10 mouse cellular contexts compared by ENCODE assay signal in the genomic region with DNA sequence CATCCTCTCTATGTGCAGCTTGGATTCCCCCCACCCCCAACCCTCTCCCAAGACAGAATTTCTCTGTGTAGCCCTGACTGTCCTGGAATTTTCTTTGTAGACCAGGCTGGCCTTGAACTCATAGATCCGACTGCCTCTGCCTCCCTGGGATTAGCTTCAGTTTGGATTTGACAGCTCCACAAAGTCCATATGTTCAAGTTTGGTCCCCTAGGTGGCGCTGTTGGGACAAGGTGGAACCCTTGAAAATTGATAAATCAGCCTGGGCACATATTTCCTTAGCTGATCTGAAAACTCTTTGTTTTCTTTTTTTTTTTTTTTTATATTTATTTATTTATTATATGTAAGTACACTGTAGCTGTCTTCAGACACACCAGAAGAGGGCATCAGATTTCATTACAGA. TPM values are rescaled to one million over a fixed set of nuclear protein-coding genes. Genes with fewer than 3 reads are reported as not detected.
DNase-seq lines count a peak whose midpoint lies in the region; ATAC-seq and TF ChIP-seq lines count a peak whose summit lies in the region.
"Had no signal": no experiment of that assay in that cellular context is flagged by ENCODE, and none has a peak within 500 bp of the region (broad histone marks: within the 10 kb centered on the region; RNA-seq: fewer than 3 reads in every experiment).

No protein-coding gene starts in this region.

- no peaks in the 10 kb centered on the region for H3K4me1 ChIP-seq in cerebellum, adult 2 months (ENCODE audit: control insufficient read depth, insufficient read depth, low read length)
- H3K4me1 ChIP-seq in liver, adult 2 months (ENCODE audit: control insufficient read depth, insufficient read depth, low read length) = no peaks in the 10 kb centered on the region
- H3K4me1 ChIP-seq in liver, embryonic 12.5 days = no peaks in the 10 kb centered on the region
- no peaks in the 10 kb centered on the region for H3K4me1 ChIP-seq in embryonic facial prominence, embryonic 11.5 days (ENCODE audit: control insufficient read depth, insufficient read depth, low read length)
- H3K4me1 ChIP-seq in liver, embryonic 14.5 days (replicated peaks; ENCODE audit: control insufficient read depth in 2 of 2, insufficient read depth in 2 of 2, low read length in 1 of 2) = no peaks in the 10 kb centered on the region
- H3K4me1 ChIP-seq: heart, embryonic 13.5 days had no signal

- TF ChIP-seq EP300 in liver, embryonic 14.5 days (IDR thresholded peaks at IDR 0.05; ENCODE audit: low read depth) = no peak

- no peak overlapping the region for H3K27ac ChIP-seq in cerebellum, adult 2 months (ENCODE audit: insufficient read depth, low read length)
- no peak overlapping the region for H3K27ac ChIP-seq in liver, adult 2 months (replicated peaks; ENCODE audit: insufficient read depth, low read depth, low read length)
- no peak overlapping the region for H3K27ac ChIP-seq in liver, embryonic 12.5 days
- H3K27ac ChIP-seq in embryonic facial prominence, embryonic 11.5 days (replicated peaks; ENCODE audit: low read depth, low read length) = no peak overlapping the region
- H3K27ac ChIP-seq in liver, embryonic 14.5 days = no peak overlapping the region
- H3K27ac ChIP-seq: heart, embryonic 13.5 days; macrophage had no signal

- H3K4me3 ChIP-seq in cerebellum, adult 2 months (replicated peaks; ENCODE audit: insufficient read depth, low read depth, low read length) = no peak overlapping the region
- H3K4me3 ChIP-seq in liver, adult 2 months (ENCODE audit: insufficient read depth, low read depth, low read length) = no peak overlapping the region
- H3K4me3 ChIP-seq in liver, embryonic 12.5 days = no peak overlapping the region
- H3K4me3 ChIP-seq in embryonic facial prominence, embryonic 11.5 days (ENCODE audit: low read depth, low read length) = no peak overlapping the region
- no peak overlapping the region for H3K4me3 ChIP-seq in liver, embryonic 14.5 days (ENCODE audit: insufficient read depth in 1 of 2, low read depth in 2 of 2, low read length in 2 of 2)
- H3K4me3 ChIP-seq: heart, embryonic 13.5 days had no signal

- no peaks in the 10 kb centered on the region for H3K27me3 ChIP-seq in cerebellum, adult 2 months (ENCODE audit: control insufficient read depth, insufficient read depth, low read length)
- no peaks in the 10 kb centered on the region for H3K27me3 ChIP-seq in liver, adult 2 months (ENCODE audit: control insufficient read depth, insufficient read depth, low read length)
- H3K27me3 ChIP-seq in liver, embryonic 12.5 days (replicated peaks) = peaks cover 3% of the 10 kb centered on the region; the same call in 1 of the 2 replicates
- H3K27me3 ChIP-seq in embryonic facial prominence, embryonic 11.5 days (ENCODE audit: control insufficient read depth, insufficient read depth, low read length) = no peaks in the 10 kb centered on the region
- no peaks in the 10 kb centered on the region for H3K27me3 ChIP-seq in liver, embryonic 14.5 days (ENCODE audit: control insufficient read depth, insufficient read depth, low read length)
- H3K27me3 ChIP-seq: heart, embryonic 13.5 days had no signal

- WGBS in cerebellum, adult 2 months = 26% methylated on average over 2 of the region's 2 CpGs
- 42% methylated on average over 2 of the region's 2 CpGs for WGBS in liver, adult 2 months
- WGBS in liver, embryonic 12.5 days (ENCODE audit: insufficient replicate concordance) = 18% methylated on average over 2 of the region's 2 CpGs
- 34% methylated on average over 2 of the region's 2 CpGs for WGBS in embryonic facial prominence, embryonic 11.5 days
- WGBS in liver, embryonic 14.5 days (ENCODE audit: insufficient replicate concordance) = 17% methylated on average over 2 of the region's 2 CpGs

- H3K4me2 ChIP-seq in liver, embryonic 12.5 days = no peak overlapping the region
- H3K4me2 ChIP-seq in embryonic facial prominence, embryonic 11.5 days (ENCODE audit: low read depth, low read length) = no peak overlapping the region
- no peak overlapping the region for H3K4me2 ChIP-seq in liver, embryonic 14.5 days (ENCODE audit: low read depth)
- H3K4me2 ChIP-seq: heart, embryonic 13.5 days had no signal

- H3K9ac ChIP-seq in liver, adult 2 months (ENCODE audit: low read depth, low read length) = no peak overlapping the region
- H3K9ac ChIP-seq in liver, embryonic 12.5 days = no peak overlapping the region
- H3K9ac ChIP-seq in embryonic facial prominence, embryonic 11.5 days (replicated peaks; ENCODE audit: low read length) = no peak overlapping the region
- no peak overlapping the region for H3K9ac ChIP-seq in liver, embryonic 14.5 days (replicated peaks)
- H3K9ac ChIP-seq: heart, embryonic 13.5 days had no signal

- TF ChIP-seq POLR2A in cerebellum, adult 2 months (IDR thresholded peaks at IDR 0.05; ENCODE audit: borderline replicate concordance, insufficient read depth, low read length) = no peak
- TF ChIP-seq POLR2A in liver, adult 2 months (IDR thresholded peaks at IDR 0.05; ENCODE audit: extremely low read depth, insufficient read depth, low read length) = no peak

- no peaks in the 10 kb centered on the region for H3K9me3 ChIP-seq in liver, embryonic 12.5 days (replicated peaks)
- no peaks in the 10 kb centered on the region for H3K9me3 ChIP-seq in embryonic facial prominence, embryonic 11.5 days (replicated peaks; ENCODE audit: control insufficient read depth, low read length)
- no peaks in the 10 kb centered on the region for H3K9me3 ChIP-seq in liver, embryonic 14.5 days (ENCODE audit: control insufficient read depth, low read length)
- H3K9me3 ChIP-seq: heart, embryonic 13.5 days had no signal

- peak; percentile 34; the same call in 1 of the 2 replicates for TF ChIP-seq CTCF in cerebellum, adult 2 months (IDR thresholded peaks at IDR 0.05; ENCODE audit: borderline replicate concordance, insufficient read depth, low read depth, low read length)
- TF ChIP-seq CTCF in liver, adult 2 months (IDR thresholded peaks at IDR 0.05; ENCODE audit: low read depth, low read length) = peak; percentile 26; the same call in 1 of the 2 replicates
- TF ChIP-seq CTCF in liver, embryonic 14.5 days (IDR thresholded peaks at IDR 0.05; ENCODE audit: low read depth) = peak; percentile 80

- H3K79me2 ChIP-seq in liver, adult 2 months (ENCODE audit: control insufficient read depth, insufficient read depth, low read length) = no peaks in the 10 kb centered on the region

- peak in 1 of 2 experiments; percentile 46 for DNase-seq in cerebellum, adult 2 months
- DNase-seq in cerebellum, adult 9-11 months = no peak
- peak; percentile 43 for DNase-seq in liver, adult 2 months (ENCODE audit: extremely low read depth, low read depth, low spot score)
- DNase-seq in ZHBTc4 (ENCODE audit: low read depth, low spot score) = peak; percentile 79
- DNase-seq in embryonic facial prominence, embryonic 11.5 days (ENCODE audit: low spot score) = peak; percentile 72
- peak in 2 of 3 experiments; percentile 58 to 64 for DNase-seq in liver, embryonic 14.5 days (ENCODE audit: low read depth in 3 of 3, low spot score in 3 of 3)
- peak; percentile 77 to 92 for DNase-seq in spleen, postnatal 4 days (ENCODE audit: low spot score in 2 of 2)

- ATAC-seq in liver, embryonic 12.5 days = no peak
- no peak for ATAC-seq in embryonic facial prominence, embryonic 11.5 days (replicated peaks; ENCODE audit: insufficient number of reproducible peaks, low FRiP score, low TSS enrichment, low read depth)
- ATAC-seq in liver, embryonic 14.5 days (ENCODE audit: insufficient read depth) = no peak

- no peaks in the 10 kb centered on the region for H3K36me3 ChIP-seq in liver, adult 2 months (ENCODE audit: control insufficient read depth, insufficient read depth, low read length)
- H3K36me3 ChIP-seq in liver, embryonic 12.5 days = no peaks in the 10 kb centered on the region
- no peaks in the 10 kb centered on the region for H3K36me3 ChIP-seq in embryonic facial prominence, embryonic 11.5 days (replicated peaks; ENCODE audit: control insufficient read depth, insufficient read depth, low read depth, low read length)
- H3K36me3 ChIP-seq in liver, embryonic 14.5 days (replicated peaks; ENCODE audit: control insufficient read depth, insufficient read depth, low read depth) = no peaks in the 10 kb centered on the region
- H3K36me3 ChIP-seq: heart, embryonic 13.5 days had no signal

RNA-seq across cellular contexts. Expression of a gene that starts 16.8 kb away (rescaled TPM):
- polyA plus RNA-seq in cerebellum, adult 2 months (2012; rRNA removed) = 6.4 and 10.0 TPM in 2 replicates
- 3.7 and 4.5 TPM in 2 replicates for total RNA-seq in liver, adult 2 months (2014; rRNA removed)
- polyA plus RNA-seq in liver, adult 2 months (2012; rRNA removed) = 9.7 and 13.0 TPM in 2 replicates
- 3.6 and 3.8 TPM in 2 replicates for polyA plus RNA-seq in liver, embryonic 12.5 days (2016; fragmentation: Nextera tagmentation; extraction: Ambion mirVana)
- 6.9 and 8.2 TPM in 2 replicates for polyA plus RNA-seq in embryonic facial prominence, embryonic 11.5 days (2014; fragmentation: Nextera tagmentation; extraction: Ambion mirVana)
- 2.6 and 3.3 TPM in 2 replicates for polyA plus RNA-seq in liver, embryonic 14.5 days (2012; rRNA removed)
- polyA plus RNA-seq in liver, embryonic 14.5 days (2014; fragmentation: Nextera tagmentation; extraction: Ambion mirVana) = 1.5 and 2.3 TPM in 2 replicates

RNA-seq across cellular contexts. Expression of a gene that starts 32.6 kb away (rescaled TPM):
- 0.22 and 0.28 TPM in 2 replicates for polyA plus RNA-seq in cerebellum, adult 2 months (2012; rRNA removed)
- 0.09 TPM in 1 of 2 replicates, not detected in the other for total RNA-seq in liver, adult 2 months (2014; rRNA removed)
- polyA plus RNA-seq in liver, adult 2 months (2012; rRNA removed) = 0.02 TPM in 1 of 2 replicates, not detected in the other
- 328 and 333 TPM in 2 replicates for polyA plus RNA-seq in liver, embryonic 12.5 days (2016; fragmentation: Nextera tagmentation; extraction: Ambion mirVana)
- polyA plus RNA-seq in embryonic facial prominence, embryonic 11.5 days (2014; fragmentation: Nextera tagmentation; extraction: Ambion mirVana) = 7.0 and 8.7 TPM in 2 replicates
- polyA plus RNA-seq in liver, embryonic 14.5 days (2012; rRNA removed) = 158 and 191 TPM in 2 replicates
- polyA plus RNA-seq in liver, embryonic 14.5 days (2014; fragmentation: Nextera tagmentation; extraction: Ambion mirVana) = 300 and 349 TPM in 2 replicates
- polyA plus RNA-seq: macrophage had no signal

RNA-seq across cellular contexts. Expression of a gene that starts 37.9 kb away (rescaled TPM):
- polyA plus RNA-seq in cerebellum, adult 2 months (2012; rRNA removed) = 25.7 and 26.4 TPM in 2 replicates
- 9.1 and 10.0 TPM in 2 replicates for total RNA-seq in liver, adult 2 months (2014; rRNA removed)
- polyA plus RNA-seq in liver, adult 2 months (2012; rRNA removed) = 11.9 and 14.8 TPM in 2 replicates
- polyA plus RNA-seq in liver, embryonic 12.5 days (2016; fragmentation: Nextera tagmentation; extraction: Ambion mirVana) = 114 and 121 TPM in 2 replicates
- polyA plus RNA-seq in embryonic facial prominence, embryonic 11.5 days (2014; fragmentation: Nextera tagmentation; extraction: Ambion mirVana) = 174 and 184 TPM in 2 replicates
- polyA plus RNA-seq in liver, embryonic 14.5 days (2012; rRNA removed) = 38.5 and 51.2 TPM in 2 replicates
- 116 and 123 TPM in 2 replicates for polyA plus RNA-seq in liver, embryonic 14.5 days (2014; fragmentation: Nextera tagmentation; extraction: Ambion mirVana)

RNA-seq across cellular contexts. Expression of a gene that starts 48.7 kb away (rescaled TPM):
- 121 and 125 TPM in 2 replicates for polyA plus RNA-seq in cerebellum, adult 2 months (2012; rRNA removed)
- 6.9 and 7.3 TPM in 2 replicates for total RNA-seq in liver, adult 2 months (2014; rRNA removed)
- 11.1 and 17.7 TPM in 2 replicates for polyA plus RNA-seq in liver, adult 2 months (2012; rRNA removed)
- polyA plus RNA-seq in liver, embryonic 12.5 days (2016; fragmentation: Nextera tagmentation; extraction: Ambion mirVana) = 309 TPM in 2 replicates
- 111 and 140 TPM in 2 replicates for polyA plus RNA-seq in embryonic facial prominence, embryonic 11.5 days (2014; fragmentation: Nextera tagmentation; extraction: Ambion mirVana)
- 173 and 192 TPM in 2 replicates for polyA plus RNA-seq in liver, embryonic 14.5 days (2012; rRNA removed)
- polyA plus RNA-seq in liver, embryonic 14.5 days (2014; fragmentation: Nextera tagmentation; extraction: Ambion mirVana) = 259 and 296 TPM in 2 replicates

Comparison
In these comparisons a context has a peak if more than half of its experiments do, and no peak if none do; other contexts are left out.
1. RNA of a gene that starts 32.6 kb away (polyA plus RNA-seq): 328 to 333 TPM in liver, embryonic 12.5 days and 158 to 349 TPM in liver, embryonic 14.5 days; 7.0 to 8.7 TPM in embryonic facial prominence, embryonic 11.5 days, 0.22 to 0.28 TPM in cerebellum, adult 2 months and 0.02 TPM in liver, adult 2 months; every median in the first group is over 10 times any median in the second.
2. CTCF ChIP-seq: peak in every context shown above with its lines; median percentile 80 in liver, embryonic 14.5 days; 34 in cerebellum, adult 2 months; 26 in liver, adult 2 months.